Mouse (Mus musculus): ENCODE data around the gene Fanca.

Fanca gene

DNA sequence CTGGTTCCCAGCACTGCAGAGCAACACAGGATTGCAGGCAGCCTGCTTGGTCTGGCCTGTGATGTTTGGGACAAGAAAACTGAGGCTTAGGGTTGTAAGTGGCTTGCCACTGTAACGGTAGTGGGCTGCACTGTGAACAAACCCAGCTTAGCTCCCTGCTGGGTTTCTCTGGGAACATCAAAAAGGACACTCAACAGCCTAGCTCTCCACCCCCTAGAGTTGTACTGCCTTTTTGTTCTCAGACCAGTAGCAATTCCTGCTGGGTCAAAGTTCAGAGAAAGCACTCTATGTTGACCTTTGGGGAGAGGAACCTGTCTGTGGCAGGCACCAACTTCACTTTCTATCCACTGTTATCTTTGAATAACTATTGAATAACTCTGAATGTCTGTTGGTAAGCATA, 16.1 kb upstream of the Fanca start:
- TF ChIP-seq GATA4 (IDR thresholded peaks at IDR 0.05; ENCODE audit: insufficient replicate concordance, low read length): no peak

DNA sequence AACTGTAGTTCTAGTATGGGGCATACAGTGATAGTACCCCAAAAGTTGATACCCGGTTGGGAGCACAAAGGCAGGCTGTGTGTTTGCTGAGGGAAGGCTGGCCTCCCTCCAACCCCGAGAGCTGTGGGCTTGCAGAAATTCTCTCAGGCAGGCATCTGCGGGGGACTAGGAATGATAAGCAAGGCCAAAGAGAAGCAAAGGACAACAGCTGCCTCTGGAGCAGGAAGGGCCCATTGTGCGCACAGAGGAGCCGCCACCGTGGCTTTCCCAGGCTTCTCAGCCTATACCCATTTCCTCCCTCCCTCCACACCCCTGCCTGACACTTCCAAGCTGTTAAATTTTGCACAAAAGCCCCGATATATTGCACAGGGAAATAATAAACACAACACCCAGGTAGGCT, 15.5 kb upstream of the Fanca start:
- no peak for TF ChIP-seq GATA4 (IDR thresholded peaks at IDR 0.05; ENCODE audit: insufficient replicate concordance, low read length)

DNA sequence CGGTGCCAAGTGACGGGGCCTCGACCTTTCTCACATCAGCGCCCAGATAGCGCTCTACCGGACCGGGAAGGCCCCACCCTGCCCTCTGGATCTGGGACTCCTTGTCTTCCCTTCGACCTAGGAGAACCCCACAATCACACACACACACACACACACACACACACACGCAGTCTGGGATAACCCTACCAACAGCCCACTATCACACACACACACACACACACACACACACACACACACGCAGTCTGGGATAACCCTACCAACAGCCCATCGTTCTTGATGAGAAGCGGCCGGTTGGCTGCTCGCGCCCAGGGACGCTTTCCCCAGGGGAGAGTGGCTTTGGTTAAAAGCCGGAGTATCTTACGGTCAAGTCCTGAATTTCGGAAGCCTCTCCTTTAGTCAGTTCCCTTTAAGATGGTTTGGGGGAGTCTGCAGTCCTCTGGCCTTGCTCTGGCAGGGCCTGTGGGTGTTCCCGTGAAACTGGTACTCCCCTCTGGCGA, 14.8 kb upstream of the Fanca start:
- TF ChIP-seq GATA4 (IDR thresholded peaks at IDR 0.05; ENCODE audit: insufficient replicate concordance, low read length): no peak

DNA sequence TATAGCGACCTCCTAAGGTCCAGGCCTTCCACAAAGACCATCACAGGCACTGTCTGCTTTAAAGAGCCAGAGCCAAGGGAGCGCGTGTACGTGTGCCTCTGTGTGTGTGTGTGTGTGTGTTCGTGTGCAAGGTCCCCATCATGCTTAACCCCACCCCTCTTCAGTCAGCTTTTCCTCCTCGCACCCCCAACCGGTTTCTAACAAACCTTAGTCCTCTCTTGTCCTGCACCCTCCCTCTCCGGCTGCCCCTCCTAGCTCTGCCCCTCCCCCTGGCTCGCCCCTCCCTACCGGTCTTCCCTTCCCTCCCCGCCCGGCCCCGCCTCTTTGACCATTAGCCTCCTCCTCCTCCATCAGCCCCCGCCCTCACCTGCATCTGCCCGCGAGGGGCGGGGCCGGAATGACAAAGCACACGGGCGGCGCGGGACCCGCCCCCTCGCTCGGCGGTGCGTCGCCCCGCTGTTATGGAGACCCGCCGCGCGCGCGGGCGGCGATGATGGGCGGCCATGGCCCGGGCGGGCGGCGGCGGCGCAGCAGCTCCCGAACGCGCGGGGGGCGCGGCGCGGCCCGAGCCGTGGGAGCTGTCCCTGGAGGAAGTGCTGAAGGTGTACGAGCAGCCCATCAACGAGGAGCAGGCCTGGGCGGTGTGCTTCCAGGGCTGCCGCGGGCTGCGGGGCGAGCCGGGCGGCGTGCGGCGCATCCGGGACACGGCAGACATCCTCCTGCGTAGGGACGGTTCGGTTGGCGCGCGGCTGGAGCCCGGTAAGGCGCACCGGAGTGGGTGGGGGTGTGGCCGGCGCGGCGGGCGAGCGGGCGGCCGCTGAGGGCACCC, 14.1 kb upstream of the Fanca start, which contains the start of gene Spire2:
Gene Spire2, plus strand, starts transcription at position 452 of the 829 bp plus-strand sequence.
- TF ChIP-seq GATA4 (IDR thresholded peaks at IDR 0.05; ENCODE audit: insufficient replicate concordance, low read length): no peak

DNA sequence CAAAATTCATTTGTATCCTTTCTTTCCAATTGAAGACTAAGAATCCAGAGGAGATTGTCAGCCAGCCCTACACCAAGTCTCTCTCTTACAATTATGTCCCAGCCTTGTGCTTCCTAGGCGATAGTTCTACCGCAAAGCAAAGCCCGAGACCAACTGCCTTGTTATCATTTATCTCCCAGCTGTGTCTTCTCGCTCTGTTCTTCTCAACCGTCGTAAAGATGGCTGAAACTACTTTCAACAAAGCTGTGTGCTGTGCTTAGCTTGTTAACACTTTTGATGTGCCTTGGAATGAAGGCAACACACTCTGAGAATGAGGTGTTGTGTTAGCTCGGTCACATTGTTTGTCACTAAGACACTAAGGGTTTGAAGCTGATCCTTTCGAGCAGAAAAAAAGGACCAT, 13.4 kb upstream of the Fanca start:
- TF ChIP-seq GATA4 (IDR thresholded peaks at IDR 0.05; ENCODE audit: insufficient replicate concordance, low read length): no peak

DNA sequence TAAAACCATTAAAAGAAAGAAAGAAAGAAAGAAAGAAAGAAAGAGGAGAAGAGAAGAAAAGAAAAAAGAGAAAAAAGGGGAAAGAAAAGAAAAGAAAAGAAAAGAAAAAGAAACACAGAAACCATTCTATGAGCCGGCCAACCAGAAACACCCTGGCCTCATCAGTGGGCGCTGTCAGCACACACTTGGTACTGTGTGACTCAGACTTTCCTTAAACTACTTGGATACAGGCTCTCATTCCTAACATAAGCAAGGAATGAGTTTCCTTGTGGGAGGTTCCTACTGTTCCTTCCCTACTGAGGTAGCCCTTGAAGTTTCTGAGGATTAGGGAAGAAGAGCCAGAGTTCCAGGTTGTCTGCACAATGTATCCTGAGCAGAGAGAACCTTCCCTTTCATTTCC, 12.9 kb upstream of the Fanca start:
- no peak for TF ChIP-seq GATA4 (IDR thresholded peaks at IDR 0.05; ENCODE audit: insufficient replicate concordance, low read length)

DNA sequence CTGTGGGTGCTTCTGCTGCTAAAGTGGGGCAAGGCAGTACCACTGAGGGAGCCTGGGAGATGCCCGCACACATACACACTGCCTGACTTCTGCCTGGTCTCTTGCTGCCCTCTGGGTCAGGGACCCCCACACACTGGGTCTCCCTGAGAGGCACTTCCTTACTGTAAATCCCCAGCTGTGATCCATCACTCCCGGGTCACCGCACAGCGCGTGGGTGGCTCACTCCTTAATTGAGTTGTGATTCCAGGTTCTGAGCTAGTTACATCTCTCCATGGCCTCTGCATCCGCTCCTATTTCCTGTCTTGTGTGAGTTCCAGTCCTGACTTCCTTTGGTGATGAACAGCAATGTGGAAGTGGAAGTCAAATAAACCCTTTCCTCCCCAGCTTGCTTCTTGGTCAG, 12.3 kb upstream of the Fanca start:
- no peak for TF ChIP-seq GATA4 (IDR thresholded peaks at IDR 0.05; ENCODE audit: insufficient replicate concordance, low read length)

DNA sequence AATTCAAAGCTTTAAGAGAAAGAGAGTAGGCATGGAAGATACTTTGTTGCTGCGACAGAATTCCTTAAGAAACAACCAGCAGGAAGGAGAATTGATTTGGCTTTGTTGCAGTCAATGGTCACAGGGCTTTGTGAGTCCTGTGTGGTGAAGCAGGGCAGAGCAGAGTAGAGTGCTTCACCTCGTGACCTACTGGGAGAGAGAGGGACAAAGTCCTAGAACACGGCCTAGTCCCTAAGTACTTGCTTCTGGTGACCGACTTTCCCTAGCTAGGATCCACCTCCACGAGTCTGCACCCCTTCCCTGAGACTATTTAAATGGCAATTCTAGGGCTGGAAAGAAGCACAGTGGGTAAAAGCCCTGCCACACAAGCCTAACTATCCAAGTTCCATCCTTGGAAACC, 11.6 kb upstream of the Fanca start:
- TF ChIP-seq GATA4 (IDR thresholded peaks at IDR 0.05; ENCODE audit: insufficient replicate concordance, low read length): no peak

DNA sequence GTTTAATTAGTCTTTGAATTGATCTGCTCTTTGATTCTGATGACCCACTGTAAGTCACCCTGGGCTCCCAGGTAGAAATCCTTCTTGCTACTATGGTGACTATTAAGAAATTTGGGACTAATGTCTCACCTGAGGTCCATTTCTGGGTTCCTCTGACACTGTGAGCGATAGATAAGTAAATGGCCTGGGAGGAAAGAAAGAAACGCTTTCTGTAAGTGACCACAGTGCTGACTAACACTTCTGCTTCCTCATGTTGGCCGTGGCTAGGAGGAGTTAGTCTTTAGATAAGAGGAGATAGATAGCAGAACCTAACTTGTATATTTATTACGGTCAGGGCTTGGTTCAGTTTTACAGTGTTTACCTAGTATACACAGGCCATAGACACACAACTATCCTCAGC, 11.0 kb upstream of the Fanca start:
- no peak for TF ChIP-seq GATA4 (IDR thresholded peaks at IDR 0.05; ENCODE audit: insufficient replicate concordance, low read length)

DNA sequence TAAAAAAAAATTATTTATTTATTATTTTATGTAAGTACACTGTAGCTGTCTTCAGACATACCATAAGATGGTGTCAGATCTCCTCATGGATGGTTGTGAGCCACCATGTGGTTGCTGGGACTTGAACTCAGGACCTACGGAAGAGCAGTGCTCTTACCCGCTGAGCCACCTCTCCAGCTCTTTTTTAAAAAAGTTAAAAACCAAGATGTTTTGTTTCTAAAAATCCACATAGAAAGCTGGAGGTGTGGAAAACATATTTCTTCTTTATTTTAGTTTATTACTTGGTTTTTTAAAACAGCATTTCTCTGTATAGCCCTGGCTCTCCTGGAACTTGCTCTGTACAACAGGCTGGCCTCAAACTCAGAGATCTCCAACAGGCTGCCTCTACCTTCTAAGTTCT, 10.2 kb upstream of the Fanca start:
- TF ChIP-seq GATA4 (IDR thresholded peaks at IDR 0.05; ENCODE audit: insufficient replicate concordance, low read length): no peak

DNA sequence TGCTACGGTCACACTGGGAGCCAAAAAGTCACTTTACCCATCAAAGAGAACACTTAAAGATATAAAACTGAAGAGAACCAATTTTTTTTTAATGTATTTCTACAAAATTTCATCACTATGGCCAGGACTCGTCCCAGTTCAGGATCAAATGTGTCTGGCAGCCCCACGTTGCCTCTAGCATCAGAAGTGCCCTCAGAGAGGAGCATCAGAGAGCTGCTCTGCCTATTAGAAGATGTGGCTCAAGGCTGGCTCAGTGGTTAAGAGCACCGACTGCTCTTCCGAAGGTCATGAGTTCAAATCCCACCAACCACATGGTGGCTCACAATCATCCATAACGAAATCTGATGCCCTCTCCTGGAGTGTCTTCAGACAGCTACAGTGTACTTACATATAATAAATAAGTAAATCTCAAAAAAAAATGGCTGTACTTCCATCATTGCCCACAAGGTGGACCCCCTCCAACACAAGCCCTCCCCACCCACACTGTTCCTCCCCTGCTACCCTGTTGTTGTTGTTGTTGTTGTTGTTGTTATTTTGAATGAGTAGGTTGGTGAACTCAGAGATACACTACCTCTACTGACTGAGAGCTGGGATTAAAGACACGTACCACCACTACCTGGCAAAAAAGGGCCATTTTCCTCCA, 1.3 kb upstream of the Fanca start:
- no peak for TF ChIP-seq GATA4 (IDR thresholded peaks at IDR 0.05; ENCODE audit: insufficient replicate concordance, low read length)

DNA sequence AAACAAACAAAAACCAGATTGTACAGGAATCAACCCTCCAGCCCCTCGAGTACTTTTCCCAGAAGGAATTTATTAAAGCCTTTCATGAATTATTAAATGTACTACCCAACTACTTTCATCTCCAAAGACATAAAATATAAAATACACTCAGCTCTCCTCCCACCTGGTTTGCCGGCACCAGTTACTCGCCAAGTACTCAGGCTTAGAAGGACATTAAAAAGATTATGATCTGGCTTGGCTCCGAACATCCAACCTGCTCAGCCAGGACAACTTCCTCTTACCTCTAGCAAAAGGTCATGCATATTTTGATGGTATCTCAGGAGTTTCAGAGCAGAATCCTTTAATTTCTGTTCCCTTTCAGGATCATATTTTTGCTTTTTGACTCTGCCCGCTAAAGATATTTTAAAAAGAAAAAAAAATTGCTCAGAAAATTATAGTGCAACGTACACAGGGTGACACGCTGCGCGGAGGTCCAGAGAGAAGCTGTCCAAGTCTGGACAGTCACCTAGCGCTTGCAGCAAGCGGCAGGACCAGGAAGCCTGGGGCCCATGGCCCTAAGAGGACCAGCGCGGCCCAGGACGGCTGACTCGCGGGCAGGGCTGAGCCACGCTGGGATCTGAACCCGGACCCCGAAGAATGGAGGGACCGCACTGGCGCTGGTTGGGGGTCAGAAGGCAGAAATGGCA, 452 bp downstream of the Fanca start:
- TF ChIP-seq GATA4 (IDR thresholded peaks at IDR 0.05; ENCODE audit: insufficient replicate concordance, low read length): no peak

DNA sequence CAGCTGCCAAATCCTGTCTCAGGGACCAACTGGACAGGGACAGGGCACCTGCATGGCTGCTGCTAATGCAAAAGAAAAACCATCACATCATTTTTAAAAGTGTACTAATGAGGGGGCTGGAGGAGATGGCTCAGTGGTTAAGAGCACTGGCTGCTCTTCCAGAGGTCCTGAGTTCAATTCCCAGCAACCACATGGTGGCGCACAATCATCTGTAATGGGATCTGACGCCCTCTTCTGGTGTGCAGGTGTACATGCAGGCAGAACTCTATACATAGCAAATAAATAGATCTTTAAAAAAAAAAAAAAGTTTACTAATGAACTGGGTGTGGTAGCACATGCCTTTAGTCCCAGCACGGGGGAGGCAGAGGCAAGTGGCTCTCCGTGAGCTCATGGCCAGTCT, 9.6 kb downstream of the Fanca start:
- no peak for TF ChIP-seq GATA4 (IDR thresholded peaks at IDR 0.05; ENCODE audit: insufficient replicate concordance, low read length)

DNA sequence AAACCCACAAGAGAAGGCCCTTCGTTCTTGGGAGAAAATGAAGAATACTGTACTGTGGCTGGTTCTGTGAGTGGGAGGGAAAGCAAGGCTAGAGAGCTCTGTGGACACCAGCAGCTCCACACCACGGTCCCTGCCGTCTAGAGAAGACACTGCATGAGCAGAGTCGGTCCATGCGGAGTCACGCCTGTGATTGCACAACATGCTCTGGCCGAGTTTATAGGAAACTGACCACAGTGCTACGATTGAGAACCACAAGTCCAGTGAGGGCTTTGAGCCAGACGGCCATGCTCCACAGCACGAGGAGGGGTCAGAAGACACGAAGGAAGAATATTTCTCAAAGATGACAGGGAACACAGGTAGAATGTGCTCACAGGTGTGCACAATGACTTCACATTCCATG, 20.1 kb downstream of the Fanca start:
- TF ChIP-seq GATA4 (IDR thresholded peaks at IDR 0.05; ENCODE audit: insufficient replicate concordance, low read length): no peak

DNA sequence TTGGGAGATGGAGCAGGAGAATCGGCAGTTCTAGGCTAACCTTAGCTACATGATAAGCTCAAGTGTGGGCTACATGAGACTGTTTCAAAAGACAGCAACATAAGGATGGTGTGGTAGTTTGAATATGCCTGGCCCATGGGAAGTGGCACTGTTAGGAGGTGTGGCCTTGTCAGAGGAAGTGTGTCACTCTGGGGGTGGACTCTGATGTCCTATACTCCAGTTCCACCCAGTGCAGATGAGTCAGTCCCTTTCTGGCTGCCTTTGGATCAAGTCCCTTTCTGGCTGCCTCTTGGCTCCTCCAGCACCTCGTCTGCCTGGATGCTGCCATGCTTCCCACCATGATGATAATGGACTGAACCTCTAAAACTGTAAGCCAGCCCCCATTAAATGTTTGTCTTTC, 25.6 kb downstream of the Fanca start:
- TF ChIP-seq GATA4 (IDR thresholded peaks at IDR 0.05; ENCODE audit: insufficient replicate concordance, low read length): no peak

DNA sequence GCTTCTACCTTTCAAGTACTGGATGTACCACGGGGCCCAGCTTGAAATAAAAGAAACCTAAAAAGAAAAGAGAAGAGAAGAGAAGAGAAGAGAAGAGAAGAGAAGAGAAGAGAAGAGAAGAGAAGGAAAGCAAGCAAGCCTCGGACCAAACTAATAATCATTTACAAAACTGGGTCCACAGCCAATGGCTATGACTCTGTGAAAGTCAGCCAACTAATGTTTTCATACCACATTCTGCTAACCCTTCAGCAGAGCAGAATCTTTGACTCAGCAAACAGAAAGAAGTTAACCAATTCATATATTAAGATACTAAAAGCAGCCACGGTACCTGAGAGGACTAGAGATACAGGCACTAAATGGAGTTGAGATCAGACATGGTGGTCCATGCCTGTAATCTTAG, 26.1 kb downstream of the Fanca start:
- TF ChIP-seq GATA4 (IDR thresholded peaks at IDR 0.05; ENCODE audit: insufficient replicate concordance, low read length): no peak
